Comparison of ENCODE assay signal across 12 mouse cellular contexts in genomic region chr17:69176949-69177501, GRCm38 (mm10).
DNase-seq lines count a peak whose midpoint lies in the region; ATAC-seq lines count a peak whose summit lies in the region.
"Had no signal": no experiment of that assay in that cellular context is flagged by ENCODE, and none has a peak within 500 bp of the region (broad histone marks: within the 10 kb centered on the region; RNA-seq: fewer than 3 reads in every experiment).

No protein-coding gene starts in this region.

- no peak overlapping the region for H3K4me3 ChIP-seq in embryonic facial prominence, embryonic 13.5 days
- no peak overlapping the region for H3K4me3 ChIP-seq in embryonic facial prominence, embryonic 10.5 days
- H3K4me3 ChIP-seq in heart, embryonic 16.5 days (ENCODE audit: low read length) = peak overlapping the region; percentile 15; the same call in 1 of the 2 replicates
- H3K4me3 ChIP-seq: limb, embryonic 13.5 days had no signal

- H3K27ac ChIP-seq in embryonic facial prominence, embryonic 13.5 days = peak overlapping the region; percentile 66
- H3K27ac ChIP-seq in embryonic facial prominence, embryonic 10.5 days (replicated peaks) = no peak overlapping the region
- no peak overlapping the region for H3K27ac ChIP-seq in heart, embryonic 16.5 days (ENCODE audit: low read length)
- H3K27ac ChIP-seq: hindbrain, embryonic 14.5 days; limb, embryonic 13.5 days had no signal

- peaks cover 44% of the 10 kb centered on the region for H3K4me1 ChIP-seq in embryonic facial prominence, embryonic 13.5 days
- H3K4me1 ChIP-seq in embryonic facial prominence, embryonic 10.5 days = peaks cover 28% of the 10 kb centered on the region
- H3K4me1 ChIP-seq in heart, embryonic 16.5 days (ENCODE audit: control insufficient read depth, insufficient read depth, low read length) = peaks cover 28% of the 10 kb centered on the region

- no peaks in the 10 kb centered on the region for H3K9me3 ChIP-seq in embryonic facial prominence, embryonic 13.5 days
- no peaks in the 10 kb centered on the region for H3K9me3 ChIP-seq in embryonic facial prominence, embryonic 10.5 days
- no peaks in the 10 kb centered on the region for H3K9me3 ChIP-seq in heart, embryonic 16.5 days (replicated peaks; ENCODE audit: control insufficient read depth, low read length)
- H3K9me3 ChIP-seq: limb, embryonic 13.5 days had no signal

- no peaks in the 10 kb centered on the region for H3K36me3 ChIP-seq in embryonic facial prominence, embryonic 13.5 days
- no peaks in the 10 kb centered on the region for H3K36me3 ChIP-seq in embryonic facial prominence, embryonic 10.5 days (replicated peaks)
- H3K36me3 ChIP-seq in heart, embryonic 16.5 days (ENCODE audit: control insufficient read depth, insufficient read depth) = no peaks in the 10 kb centered on the region
- H3K36me3 ChIP-seq: limb, embryonic 13.5 days had no signal

- no peak for DNase-seq in embryonic facial prominence, embryonic 10.5 days (ENCODE audit: low spot score)
- no peak for DNase-seq in heart, postnatal 14 days
- peak; percentile 43 for DNase-seq in Muller cell, postnatal 12 days (ENCODE audit: inconsistent ontology term)
- peak; percentile 45 to 49 for DNase-seq in cerebellum, postnatal 36 days
- no peak for DNase-seq in urinary bladder, postnatal 10 days (ENCODE audit: low spot score)
- DNase-seq in natural killer cell, adult 2 months (ENCODE audit: low spot score in 2 of 2) = no peak
- DNase-seq: kidney, postnatal 36 days; thymus, postnatal 4 days had no signal

- WGBS in embryonic facial prominence, embryonic 13.5 days = 62% methylated on average over 16 of the region's 16 CpGs
- WGBS in embryonic facial prominence, embryonic 10.5 days = 78% methylated on average over 16 of the region's 16 CpGs
- 37% methylated on average over 16 of the region's 16 CpGs for WGBS in heart, embryonic 16.5 days

- 0 out of 2 replicates have a peak overlapping the region, but pooled peaks have one; percentile 2 for H3K4me2 ChIP-seq in embryonic facial prominence, embryonic 13.5 days
- H3K4me2 ChIP-seq in heart, embryonic 16.5 days (ENCODE audit: low read depth, low read length) = peak overlapping the region; percentile 49
- H3K4me2 ChIP-seq: hindbrain, embryonic 14.5 days; limb, embryonic 13.5 days had no signal

- H3K9ac ChIP-seq in embryonic facial prominence, embryonic 13.5 days = no peak overlapping the region
- 0 out of 2 replicates have a peak overlapping the region, but pooled peaks have one; percentile 14 for H3K9ac ChIP-seq in heart, embryonic 16.5 days (ENCODE audit: low read length)
- H3K9ac ChIP-seq: hindbrain, embryonic 14.5 days; limb, embryonic 13.5 days had no signal

- 0 out of 2 replicates have a peak, but pooled peaks have one; percentile 6 for ATAC-seq in embryonic facial prominence, embryonic 13.5 days (ENCODE audit: insufficient number of reproducible peaks, insufficient read depth, low FRiP score, low TSS enrichment, low read depth)
- no peak for ATAC-seq in heart, embryonic 16.5 days (replicated peaks; ENCODE audit: extremely low read depth, insufficient read depth, low FRiP score)

- intact Hi-C loops in heart, postnatal 14 days (cut with DNase I) = no loop called here

- no peaks in the 10 kb centered on the region for H3K27me3 ChIP-seq in embryonic facial prominence, embryonic 13.5 days
- H3K27me3 ChIP-seq in embryonic facial prominence, embryonic 10.5 days (replicated peaks; ENCODE audit: low read depth, poor library complexity, severe bottlenecking) = no peaks in the 10 kb centered on the region
- H3K27me3 ChIP-seq in heart, embryonic 16.5 days (ENCODE audit: control insufficient read depth, insufficient read depth, low read length) = no peaks in the 10 kb centered on the region
- H3K27me3 ChIP-seq: limb, embryonic 13.5 days had no signal

Comparison
In these comparisons a context has a peak if more than half of its experiments do, and no peak if none do; other contexts are left out.
1. DNase-seq: peak in Muller cell, postnatal 12 days (single experiment) and cerebellum, postnatal 36 days (2 of 2); none in embryonic facial prominence, embryonic 10.5 days (single experiment), heart, postnatal 14 days (0 of 2), urinary bladder, postnatal 10 days (single experiment) and natural killer cell, adult 2 months (0 of 2).